Mouse (Mus musculus): ENCODE data around the gene Gja5.

The Gja5 gene

DNA sequence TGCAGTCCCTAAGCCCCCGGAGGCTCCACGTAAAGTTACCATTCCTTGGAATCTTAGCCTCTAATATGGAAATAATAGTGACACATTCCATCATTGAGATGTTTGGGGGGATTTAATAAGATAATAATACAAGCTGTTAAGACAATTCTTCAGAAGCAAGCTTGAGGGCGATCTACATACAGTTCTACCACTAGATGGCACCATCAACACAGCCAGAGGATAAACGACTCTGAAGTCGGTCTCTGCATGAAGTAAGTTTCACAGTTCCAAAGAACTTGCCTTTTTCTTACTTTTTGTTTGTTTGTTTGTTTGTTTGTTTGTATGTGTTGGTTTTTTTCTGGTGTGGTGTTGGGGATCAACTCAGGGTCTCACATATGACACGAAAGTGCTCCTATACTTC lies 31.7 kb downstream of the Gja5 start:
- DNase-seq (ENCODE audit: low spot score): peak; percentile 52

DNA sequence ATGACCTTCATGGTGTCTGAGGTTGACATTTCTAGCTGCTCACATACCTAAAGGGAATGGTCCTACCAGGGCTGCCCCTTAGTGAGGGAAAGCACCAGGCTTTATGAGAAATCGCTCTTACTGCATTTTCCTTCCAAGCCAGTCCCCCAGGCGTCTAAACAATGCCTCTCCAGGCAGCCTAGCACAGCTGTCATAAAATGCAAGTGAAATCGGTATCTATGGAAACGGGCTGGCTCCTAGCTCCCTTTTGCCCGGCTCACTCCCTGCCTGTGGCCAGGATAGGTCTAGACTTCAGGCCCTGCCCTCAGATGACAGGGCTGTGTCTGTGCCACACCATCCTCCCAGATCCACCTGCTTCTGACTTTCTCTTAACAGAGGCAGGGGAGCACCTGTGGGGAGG lies 33.1 kb downstream of the Gja5 start:
- DNase-seq (ENCODE audit: low spot score): no peak

DNA sequence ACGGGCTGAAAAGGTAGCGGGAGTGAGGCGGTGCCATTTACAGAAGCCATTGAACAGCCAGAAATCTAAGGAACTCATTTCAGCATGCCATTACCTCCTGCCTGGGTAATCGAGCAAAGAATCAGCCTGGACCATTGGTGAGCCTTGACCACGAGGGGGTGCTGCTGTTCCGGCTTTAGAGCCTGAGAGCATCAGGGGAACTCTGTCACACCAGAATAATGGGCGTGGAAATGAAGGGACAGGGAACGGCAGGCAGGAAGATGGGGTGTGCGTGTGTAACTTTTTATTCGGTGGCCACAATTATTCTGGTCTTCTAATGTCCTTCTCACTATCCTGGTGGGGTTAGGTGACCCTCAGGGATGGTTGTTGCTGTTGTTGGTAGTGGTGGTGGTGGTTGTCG lies 34.2 kb downstream of the Gja5 start:
- DNase-seq (ENCODE audit: low spot score): peak; percentile 69

DNA sequence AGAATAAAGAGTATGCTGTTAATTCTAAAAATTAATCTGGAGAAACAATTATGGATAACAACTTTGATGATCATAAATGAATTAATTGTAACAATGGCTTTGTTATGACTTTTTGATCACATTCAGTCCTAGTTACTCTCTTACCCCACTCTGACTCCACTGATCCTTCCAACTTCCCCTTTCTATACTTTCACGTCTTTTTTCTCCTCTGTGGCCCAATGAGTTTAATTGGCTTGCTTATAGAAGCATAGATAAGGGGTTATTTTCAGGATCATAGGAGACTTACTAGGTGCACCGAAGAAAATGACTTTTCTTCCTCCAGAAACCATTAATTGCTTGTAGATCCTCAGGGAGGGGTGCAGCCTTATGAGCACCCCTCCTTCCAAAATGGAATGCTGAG lies 38.2 kb downstream of the Gja5 start:
- no peak for DNase-seq (ENCODE audit: low spot score)

DNA sequence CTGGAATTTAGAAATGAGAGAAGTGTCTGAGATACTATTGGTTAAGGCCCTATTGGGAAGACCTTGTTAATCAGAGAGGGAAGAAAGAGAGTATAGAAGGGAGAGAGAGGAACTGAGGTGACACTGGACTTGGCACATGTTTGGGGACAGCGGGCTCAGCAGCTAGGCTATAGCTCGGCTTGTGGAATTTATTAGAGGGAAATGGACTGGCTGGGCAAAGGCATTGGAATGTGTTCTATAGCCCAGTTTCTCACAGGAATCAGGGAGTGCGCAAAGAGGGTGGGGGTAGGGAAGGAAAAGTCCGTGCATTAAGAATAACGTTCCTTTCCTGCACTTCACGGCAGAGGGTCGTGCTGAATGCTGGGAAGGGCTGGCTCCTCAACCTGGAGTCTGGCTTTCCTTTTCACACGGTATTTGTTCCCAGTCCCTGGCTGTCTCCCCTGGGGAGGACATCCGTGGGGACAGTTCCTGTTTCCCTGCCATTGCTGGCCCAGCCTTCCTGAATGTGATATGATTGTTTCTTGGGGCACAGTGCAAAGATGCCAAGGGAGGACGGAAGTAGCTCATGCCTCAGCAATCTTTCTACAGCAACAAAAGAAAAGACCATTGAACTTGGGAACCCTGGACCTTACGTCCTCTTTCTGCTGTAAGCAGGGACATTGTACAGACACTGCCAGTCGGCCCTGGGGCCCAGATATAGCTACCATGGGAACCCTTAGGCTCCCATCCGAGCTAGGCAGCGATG lies 49.2 kb downstream of the Gja5 start:
- DNase-seq (ENCODE audit: low spot score): peak; percentile 14

DNA sequence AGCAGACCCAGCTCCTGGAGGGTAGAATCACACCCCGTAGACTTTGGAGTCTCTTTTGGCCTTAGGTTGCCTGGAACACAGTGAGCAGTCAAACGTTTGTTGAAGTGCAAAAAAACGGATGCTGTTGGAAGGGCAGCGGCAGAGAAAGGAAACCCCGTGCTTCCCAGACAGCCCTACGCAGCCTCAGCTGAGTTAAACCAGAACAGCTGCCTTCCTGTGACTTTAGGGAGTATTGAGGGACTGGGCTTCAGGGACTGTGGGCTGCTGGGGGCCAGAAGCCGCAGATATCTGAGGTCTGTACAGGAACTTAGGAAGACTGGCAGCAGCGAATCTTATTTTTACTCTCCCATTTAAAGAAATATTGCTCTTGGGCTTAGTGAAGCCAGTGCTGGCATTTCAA lies 56.1 kb downstream of the Gja5 start:
- DNase-seq (ENCODE audit: low spot score): peak; percentile 20

DNA sequence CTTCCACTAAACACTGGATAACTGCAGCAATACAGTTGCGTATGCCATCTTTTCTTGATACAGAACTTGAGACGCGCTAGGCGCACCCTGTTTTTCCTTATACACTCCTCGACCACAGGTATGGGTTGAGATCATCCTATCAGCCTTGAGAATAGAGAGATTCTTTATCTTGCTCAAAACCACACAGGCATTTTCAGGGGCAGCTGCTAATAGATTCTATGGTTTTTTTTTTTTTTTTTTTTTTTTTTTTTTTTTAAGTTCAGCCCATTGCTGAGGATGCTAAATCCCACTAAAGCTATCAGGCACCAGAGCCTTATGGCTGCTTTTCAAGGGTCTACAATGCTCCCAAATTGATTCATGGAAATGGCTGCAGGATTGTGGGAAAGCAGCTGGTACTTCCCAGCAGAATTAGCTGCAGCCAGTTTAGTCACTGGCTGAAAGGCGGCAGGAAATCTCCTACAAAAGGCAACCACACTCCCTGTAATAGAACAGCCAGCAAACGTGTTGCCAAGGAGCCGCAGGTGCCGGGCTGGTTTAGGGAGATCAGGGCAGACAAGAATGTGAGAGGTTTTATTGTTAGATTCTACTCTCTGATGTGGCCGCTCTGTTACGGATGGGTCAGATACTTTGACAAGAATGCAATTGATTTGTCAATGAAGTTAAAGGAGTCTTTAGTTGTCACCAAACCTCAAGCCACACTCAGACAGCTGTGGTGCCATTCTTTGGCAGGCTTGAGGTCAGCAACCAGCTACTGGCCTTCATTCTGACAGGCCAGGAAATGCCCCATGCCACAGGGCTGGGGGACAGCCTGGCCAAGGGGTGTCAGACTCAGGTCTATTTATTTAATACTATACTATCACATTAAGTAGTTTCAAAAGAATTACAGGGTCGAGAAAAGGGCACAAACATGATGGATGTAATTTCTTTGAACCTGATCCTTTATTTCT lies 58.9 kb downstream of the Gja5 start:
- DNase-seq (ENCODE audit: low spot score): no peak

DNA sequence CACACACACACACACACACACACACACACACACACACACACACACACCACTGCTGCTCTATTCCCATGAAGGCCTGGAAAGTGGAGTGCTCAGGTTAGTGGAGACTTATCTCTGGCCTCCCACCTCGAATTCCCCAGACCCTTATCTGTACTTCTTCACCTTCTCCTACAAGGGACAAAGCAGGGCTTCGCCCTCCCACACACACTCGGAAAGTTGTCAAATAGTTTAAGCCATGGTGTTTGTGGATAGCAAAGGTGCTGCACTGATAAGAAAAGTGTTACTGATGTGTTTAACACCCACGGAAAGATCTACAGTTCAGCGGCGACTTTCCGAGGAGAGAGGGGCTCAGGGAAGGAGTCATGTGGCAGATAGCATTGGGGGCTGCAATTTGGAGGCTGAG lies 66.5 kb downstream of the Gja5 start:
- DNase-seq (ENCODE audit: low spot score): no peak

DNA sequence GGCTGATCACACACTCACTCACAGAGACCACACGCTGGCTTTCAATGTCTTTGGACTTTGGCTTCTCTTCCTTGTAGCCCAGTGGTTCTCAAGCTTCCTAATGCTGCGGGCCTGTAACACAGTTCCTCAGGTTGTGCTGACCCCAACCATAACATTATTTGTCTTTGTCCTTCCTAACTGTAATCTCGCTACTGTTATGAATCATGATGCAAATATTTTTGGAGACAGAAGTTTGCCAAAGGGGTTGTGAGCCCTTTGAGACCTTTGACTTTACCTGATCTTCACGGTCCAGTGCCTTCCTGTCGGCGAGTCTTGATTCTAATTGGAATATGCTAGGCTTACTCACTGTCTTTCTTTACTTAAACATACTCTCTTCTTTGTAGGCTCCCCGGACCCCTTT lies 70.0 kb downstream of the Gja5 start:
- no peak for DNase-seq (ENCODE audit: low spot score)

DNA sequence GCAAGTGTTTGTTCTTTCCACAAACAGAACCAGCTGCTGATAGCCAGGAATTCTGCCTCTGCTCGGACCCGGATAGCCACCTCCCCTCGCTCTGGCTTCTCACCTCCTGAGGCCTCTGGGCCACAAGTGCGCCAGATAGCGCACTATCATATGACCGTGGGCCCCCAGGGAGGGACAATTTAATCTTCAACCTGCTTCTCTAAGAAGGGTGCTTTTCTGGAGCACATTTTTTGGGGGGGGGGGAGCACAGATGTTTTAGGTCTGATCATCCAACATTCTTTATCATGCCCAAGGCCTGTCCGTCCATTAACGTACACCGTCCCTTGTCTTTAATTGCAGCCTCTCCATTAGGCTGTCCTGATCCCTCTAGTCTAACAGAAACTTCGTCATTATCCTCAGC lies 71.1 kb downstream of the Gja5 start:
- no peak for DNase-seq (ENCODE audit: low spot score)

DNA sequence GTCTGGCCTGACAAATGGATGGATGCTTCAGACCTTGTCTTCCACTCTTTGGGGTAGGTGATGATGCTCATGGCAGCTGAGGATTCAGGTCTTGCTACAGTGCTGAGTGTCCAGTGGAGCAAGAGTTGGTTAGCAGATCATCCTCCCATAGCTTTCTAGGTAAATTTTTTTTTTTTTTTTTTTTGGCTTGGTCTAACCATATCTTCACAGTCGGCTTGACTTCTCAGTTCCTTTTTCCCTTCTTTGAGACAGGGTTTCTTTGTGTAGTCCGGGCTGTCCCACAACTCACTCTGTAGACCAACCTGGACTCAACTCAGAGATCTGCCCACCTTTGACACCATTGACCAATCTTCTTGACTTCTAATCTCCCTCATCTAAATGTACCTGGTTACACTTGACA lies 73.0 kb downstream of the Gja5 start:
- no peak for DNase-seq (ENCODE audit: low spot score)

DNA sequence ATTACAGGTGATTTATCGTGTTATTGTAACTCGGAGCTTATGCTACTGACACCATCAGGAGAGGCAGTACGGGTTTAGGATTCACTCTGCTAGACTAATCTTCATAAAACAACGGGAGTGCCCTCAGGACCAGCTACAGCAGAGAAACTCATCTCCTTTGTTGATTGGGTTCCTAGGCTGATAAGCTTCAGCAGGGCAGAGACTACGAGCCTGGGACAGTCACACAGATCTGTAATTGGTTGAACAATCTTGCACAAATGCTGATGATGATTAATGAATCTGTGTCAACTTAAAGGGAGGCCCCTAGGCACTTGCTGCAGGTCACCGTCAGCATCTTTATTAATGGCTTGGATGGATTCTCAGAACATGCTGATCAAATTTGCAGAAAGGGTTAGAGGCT lies 74.0 kb downstream of the Gja5 start:
- no peak for DNase-seq (ENCODE audit: low spot score)

DNA sequence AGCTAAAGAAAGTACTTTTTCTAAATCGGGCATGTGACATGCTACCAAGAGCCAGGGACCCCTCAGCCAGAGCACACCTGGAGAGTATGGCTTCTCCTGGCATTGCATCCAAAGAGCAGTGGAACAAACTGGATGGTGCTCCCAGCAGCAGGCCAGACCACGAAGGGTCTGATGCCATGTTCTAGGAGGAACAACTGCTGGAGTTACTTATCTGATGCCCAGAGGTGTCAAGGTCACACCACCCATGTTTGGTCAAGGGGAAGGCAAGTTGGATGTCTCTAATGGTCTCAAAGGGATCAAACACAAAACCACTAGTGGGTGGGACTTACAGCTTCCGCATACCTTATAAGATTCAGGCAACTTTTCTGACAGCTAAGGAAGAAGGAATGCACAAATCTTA lies 74.5 kb downstream of the Gja5 start:
- DNase-seq (ENCODE audit: low spot score): no peak

DNA sequence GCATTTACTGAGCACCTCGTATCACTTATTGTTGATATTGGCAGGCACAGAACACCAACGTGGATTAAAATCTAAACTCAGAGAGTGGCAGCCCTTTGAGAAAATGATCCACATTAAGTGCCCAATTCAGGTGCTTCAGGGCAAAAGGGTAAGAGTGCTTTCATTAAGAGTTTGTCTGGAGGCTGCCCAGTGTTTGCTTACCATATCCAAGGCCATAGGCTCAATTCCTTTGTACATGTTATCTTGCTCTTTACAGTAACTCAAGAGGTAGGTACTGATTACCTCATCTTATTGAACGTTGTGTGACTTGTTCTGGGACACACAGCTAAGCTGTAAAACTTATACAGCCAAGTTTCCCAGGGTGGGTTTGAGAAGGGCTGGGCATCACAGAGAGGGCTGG lies 77.3 kb downstream of the Gja5 start:
- no peak for DNase-seq (ENCODE audit: low spot score)

DNA sequence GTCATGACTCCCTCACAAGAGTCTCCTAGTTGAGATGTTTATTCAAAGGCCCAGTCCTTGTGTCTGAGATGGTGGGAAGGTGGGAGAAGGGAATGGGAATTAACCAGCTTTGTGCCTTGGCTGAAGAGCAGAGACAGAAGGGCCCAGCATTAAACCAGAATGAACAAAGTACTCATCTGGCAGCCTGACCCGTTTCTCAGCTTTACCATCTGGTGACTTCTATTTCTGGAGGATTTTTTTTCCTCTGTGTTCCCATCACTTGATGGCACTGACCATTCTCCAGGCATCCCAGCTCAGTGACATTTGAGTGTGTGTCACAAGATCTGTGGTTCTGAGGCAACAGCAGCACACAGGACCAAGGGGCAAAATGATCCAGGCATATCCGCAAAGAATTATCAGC lies 78.2 kb downstream of the Gja5 start:
- DNase-seq (ENCODE audit: low spot score): no peak

DNA sequence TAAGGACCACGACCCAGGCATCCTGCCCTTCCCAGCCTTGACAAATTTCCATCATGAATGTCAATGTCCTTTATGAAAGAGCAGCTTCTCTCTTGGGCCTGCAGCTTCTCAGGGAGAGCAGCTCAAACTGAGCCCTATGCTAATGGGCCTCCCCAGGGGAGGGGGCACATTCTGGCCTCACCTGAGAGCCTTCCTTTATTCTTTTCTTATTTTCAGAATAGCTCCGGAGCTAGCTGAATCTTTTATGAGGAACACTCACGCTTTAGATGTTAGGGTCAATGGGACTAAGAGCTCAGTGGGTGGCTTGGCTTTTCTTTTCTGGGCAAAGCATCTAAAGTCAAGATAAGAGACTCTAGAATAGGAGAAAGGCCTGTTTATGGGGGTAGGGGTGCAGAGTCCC lies 88.0 kb downstream of the Gja5 start:
- DNase-seq (ENCODE audit: low spot score): no peak

DNA sequence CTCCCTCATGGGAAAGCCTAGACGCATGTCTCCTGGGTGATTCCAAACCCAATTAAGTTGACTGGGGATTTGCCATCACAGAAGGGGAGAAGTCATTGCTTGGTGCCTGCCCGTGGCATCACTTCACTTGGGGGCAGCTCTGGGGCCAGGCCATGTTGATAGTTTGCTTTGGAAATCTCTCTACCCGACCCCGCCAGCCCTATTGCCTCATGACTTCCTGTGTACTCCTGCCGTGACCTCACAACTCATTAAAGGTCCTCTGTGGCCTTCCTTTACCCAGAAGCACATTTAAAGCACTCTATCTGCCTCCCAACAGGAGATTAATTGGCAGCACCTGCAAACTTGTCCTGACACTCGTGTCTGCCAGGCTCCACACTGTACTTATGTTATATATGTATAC lies 93.3 kb downstream of the Gja5 start:
- no peak for DNase-seq (ENCODE audit: low spot score)

DNA sequence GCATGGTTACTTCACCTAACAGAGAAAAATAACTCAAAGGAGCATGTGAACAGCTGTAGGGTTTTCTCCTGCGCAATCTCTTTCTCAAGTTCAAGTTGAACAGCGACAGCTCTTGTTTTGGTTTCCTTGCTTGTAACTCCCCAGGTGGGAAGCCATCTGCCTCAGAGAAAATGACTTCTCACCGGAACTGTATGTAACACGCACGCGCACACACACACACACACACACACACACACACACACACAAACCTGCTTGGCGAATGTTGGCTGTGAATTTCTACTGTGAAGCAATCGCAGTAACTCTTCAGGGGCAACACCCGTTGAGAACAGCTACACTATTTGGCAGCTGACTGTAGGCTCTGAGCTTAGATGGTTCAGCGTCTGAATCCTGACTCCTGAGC lies 98.6 kb downstream of the Gja5 start:
- no peak for DNase-seq (ENCODE audit: low spot score)

DNA sequence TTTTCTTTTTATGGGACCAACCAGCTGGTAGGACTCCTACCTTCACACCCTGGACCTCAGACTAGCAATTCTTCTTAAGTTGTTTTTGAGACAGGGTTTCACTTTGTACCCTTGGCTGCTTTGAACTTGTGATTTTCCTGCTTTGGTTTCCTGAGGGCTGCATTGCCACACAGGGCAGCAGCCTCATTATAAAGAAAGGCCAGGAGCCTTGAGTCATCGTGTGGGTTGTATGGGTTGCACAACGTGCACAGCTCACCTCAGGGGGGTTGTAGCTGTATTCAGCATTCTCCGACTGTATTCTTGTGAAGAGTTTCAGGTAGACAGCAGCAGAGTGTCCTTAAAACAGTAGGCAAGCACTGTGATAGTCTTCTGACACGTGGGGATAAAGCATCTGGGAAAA lies 100.0 kb downstream of the Gja5 start:
- no peak for DNase-seq (ENCODE audit: low spot score)

DNA sequence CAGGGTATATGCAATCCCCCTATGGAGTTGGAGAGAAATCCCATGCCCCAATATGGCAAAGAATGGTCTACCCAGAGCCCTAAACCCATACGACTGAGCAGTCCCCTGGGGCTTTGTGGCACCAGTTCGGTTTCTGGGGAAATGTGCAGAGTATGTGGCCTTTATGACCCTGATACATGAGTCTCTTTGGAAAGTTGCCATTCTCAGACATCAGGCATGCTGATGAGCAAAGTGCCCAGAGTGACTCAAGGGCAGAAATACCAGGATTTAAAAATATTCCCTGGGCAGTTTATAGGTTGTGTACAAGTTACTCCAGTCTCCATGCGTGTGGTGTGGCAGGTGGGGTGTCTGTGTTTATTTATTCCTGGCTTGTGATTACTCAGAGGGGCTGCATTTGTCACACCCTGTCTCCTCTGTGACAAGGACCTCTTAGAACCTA lies 102.5 kb downstream of the Gja5 start:
- no peak for DNase-seq (ENCODE audit: low spot score)

DNA sequence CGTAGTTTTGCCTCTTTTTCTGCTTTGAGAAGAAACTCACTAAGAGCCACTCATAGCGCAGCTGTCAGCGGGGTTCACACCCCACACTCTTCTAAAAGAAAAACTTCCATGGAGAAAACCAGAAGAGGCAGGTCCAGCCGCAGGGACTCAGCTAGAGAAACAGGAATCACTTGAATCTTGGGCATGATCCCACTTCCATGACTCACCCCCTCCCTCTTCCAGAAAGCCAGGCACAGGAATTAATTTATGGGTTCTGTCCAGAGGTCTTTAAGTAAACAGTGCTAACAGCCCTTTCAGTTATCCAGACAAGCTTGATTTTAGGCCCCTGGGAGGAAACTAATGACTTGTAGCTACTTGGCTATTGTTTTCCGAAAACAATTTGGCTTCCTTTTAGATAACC lies 120.7 kb downstream of the Gja5 start:
- peak; percentile 31 for DNase-seq (ENCODE audit: low spot score)

DNA sequence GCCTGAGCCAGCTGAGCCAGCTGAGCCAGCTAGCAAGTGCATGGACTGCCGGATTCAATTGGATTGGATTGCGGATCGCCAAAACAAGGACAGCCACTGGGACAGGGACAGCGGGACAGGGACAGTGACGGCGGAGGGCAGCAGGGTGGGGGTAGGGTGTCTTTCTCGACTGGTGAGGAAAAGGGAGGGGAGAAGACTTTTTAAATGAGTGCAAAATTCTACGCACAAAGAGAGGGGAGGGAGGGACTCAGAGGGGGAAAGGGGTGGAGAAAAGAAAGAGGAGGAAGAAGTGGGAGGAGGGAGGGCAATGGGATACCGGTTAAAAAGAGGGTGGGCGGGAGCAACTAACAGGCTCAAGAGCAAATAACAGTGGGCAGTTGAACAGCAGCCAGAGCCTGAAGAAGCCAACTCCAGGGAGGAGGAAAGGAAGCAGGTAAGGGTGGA lies 127.6 kb downstream of the Gja5 start:
- DNase-seq (ENCODE audit: low spot score): peak; percentile 32

DNA sequence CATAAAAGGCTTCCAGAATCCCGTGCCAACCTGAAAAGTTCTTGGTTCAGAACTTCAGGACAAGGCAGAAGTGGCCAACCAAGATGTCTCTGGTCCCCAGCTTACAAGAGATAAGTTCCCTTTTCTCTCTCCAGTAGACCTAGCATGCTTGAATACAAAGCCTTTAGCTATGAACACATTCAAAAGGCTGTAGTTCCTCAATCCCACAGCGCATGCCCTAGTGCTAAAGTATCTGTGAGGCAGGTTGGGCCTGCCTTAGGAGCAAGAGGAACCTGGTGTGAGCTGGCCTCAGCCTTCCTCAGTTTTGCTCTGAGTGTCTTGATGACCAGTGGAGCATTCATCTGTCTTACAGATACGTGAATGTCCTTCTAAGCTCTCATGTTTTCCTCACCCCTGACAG lies 131.1 kb downstream of the Gja5 start:
- no peak for DNase-seq (ENCODE audit: low spot score)
